Mouse (Mus musculus) intestine, postnatal 0 days (tissue): ENCODE data around the gene Sel1l3. TPM values are rescaled to one million over a fixed set of nuclear protein-coding genes. Genes with fewer than 3 reads are reported as not detected.
A peak's percentile ranks its signal among the peaks of the same experiment; 100 is the strongest.

ENCODE experiments used
- ATAC-seq: fragments of 200-750 bp; cut with Nextera tagmentation; 2 replicates; pipeline ENCODE4 v1.8.0; 2017; ENCODE audit warnings: mild to moderate bottlenecking, moderate TSS enrichment, moderate library complexity
- H3K27ac ChIP-seq: fragments of 300-500 bp; sonication (generic); 2 replicates; pipeline ENCODE4 v1.5.1; 2014; ENCODE audit warnings: mild to moderate bottlenecking, low read depth, low read length, moderate library complexity
- H3K27me3 ChIP-seq: fragments of 300-500 bp; sonication (generic); replicated peaks from 2 replicates; pipeline ENCODE4 v1.6.1; 2014; ENCODE audit warnings: low read length, mixed read lengths; ENCODE audit not compliant: control insufficient read depth, insufficient read depth
- H3K36me3 ChIP-seq: fragments of 300-500 bp; sonication (generic); 2 replicates; pipeline ENCODE4 v1.6.1; 2014; ENCODE audit warnings: mild to moderate bottlenecking, moderate library complexity; ENCODE audit not compliant: control insufficient read depth, insufficient read depth
- H3K4me1 ChIP-seq: fragments of 300-500 bp; sonication (generic); replicated peaks from 2 replicates; pipeline ENCODE4 v1.6.1; 2014; ENCODE audit warnings: antibody characterized with exemption, low read length, mixed read lengths; ENCODE audit not compliant: control insufficient read depth, insufficient read depth
- H3K4me2 ChIP-seq: fragments of 300-500 bp; sonication (generic); replicated peaks from 2 replicates; pipeline ENCODE4 v1.6.1; 2014; ENCODE audit warnings: low read depth, mild to moderate bottlenecking, moderate library complexity
- H3K4me3 ChIP-seq: fragments of 300-500 bp; sonication (generic); 2 replicates; pipeline ENCODE4 v1.5.1; 2014; ENCODE audit warnings: low read depth, low read length
- H3K9ac ChIP-seq: fragments of 300-500 bp; sonication (generic); 2 replicates; pipeline ENCODE4 v1.6.1; 2014; ENCODE audit warnings: mild to moderate bottlenecking, low read depth, low read length
- H3K9me3 ChIP-seq: fragments of 300-500 bp; sonication (generic); 2 replicates; pipeline ENCODE4 v1.6.1; 2016; ENCODE audit warnings: mixed run types; ENCODE audit not compliant: control insufficient read depth
- CTCF ChIP-seq: sonication (generic); IDR thresholded peaks from 2 replicates; pipeline ENCODE4 v1.5.1; 2016; ENCODE audit warnings: low read depth, mild to moderate bottlenecking, control low read depth, antibody characterized with exemption, moderate library complexity
- WGBS: fragments of 180-500 bp; shearing (Covaris S2); extraction: QIAGEN DNeasy Blood & Tissue Kit; methylation state at CpG from one replicate; pipeline ENCODE4 v1.1.7; 2014; 5-methylcytosine and 5-hydroxymethylcytosine counted together
- polyA plus RNA-seq: library from polyadenylated mRNA; unstranded; fragments of >200 nt; fragmentation: Nextera tagmentation; extraction: Ambion mirVana; gene quantifications from 2 replicates; pipeline ENCODE4 v1.2.1, GENCODE M21; 2015

Sel1l3 gene
- polyA plus RNA-seq, 1 experiment from 2014 or later: 16.2 TPM

GRCm38 (mm10) chr5:53196387-53197088 is 17.2 kb downstream of the Sel1l3 start:
- peak; percentile 99 for ATAC-seq
- H3K4me3 ChIP-seq: no peak overlapping the region

GRCm38 (mm10) chr5:53194841-53195240 is 18.9 kb downstream of the Sel1l3 start:
- no peaks in the 10 kb centered on the region for H3K9me3 ChIP-seq
- no peak for ATAC-seq
- 93% methylated on average over 3 of the region's 3 CpGs for WGBS
- no peak overlapping the region for H3K4me2 ChIP-seq
- no peak for TF ChIP-seq CTCF
- H3K27ac ChIP-seq: no peak overlapping the region
- H3K4me1 ChIP-seq: peaks cover 4% of the 10 kb centered on the region; the same call in 1 of the 2 replicates
- no peaks in the 10 kb centered on the region for H3K27me3 ChIP-seq
- H3K9ac ChIP-seq: no peak overlapping the region
- no peaks in the 10 kb centered on the region for H3K36me3 ChIP-seq
- no peak overlapping the region for H3K4me3 ChIP-seq

More at GRCm38 (mm10) chr5:53196387-53197088, 17.2 kb downstream of the Sel1l3 start:
- no peak overlapping the region for H3K9ac ChIP-seq
- peak overlapping the region; percentile 82 for H3K27ac ChIP-seq
- no peaks in the 10 kb centered on the region; the same call in 1 of the 2 replicates for H3K36me3 ChIP-seq
- H3K4me1 ChIP-seq: peaks cover 4% of the 10 kb centered on the region; the same call in 1 of the 2 replicates
- WGBS: 37% methylated on average over 10 of the region's 10 CpGs
- peak overlapping the region; percentile 31; the same call in 1 of the 2 replicates for H3K4me2 ChIP-seq
- no peaks in the 10 kb centered on the region for H3K27me3 ChIP-seq
- TF ChIP-seq CTCF: peak; percentile 73
- H3K9me3 ChIP-seq: no peaks in the 10 kb centered on the region

GRCm38 (mm10) chr5:53194421-53194820 is 19.3 kb downstream of the Sel1l3 start:
- no peak overlapping the region for H3K4me3 ChIP-seq

GRCm38 (mm10) chr5:53193092-53194030 is 20.4 kb downstream of the Sel1l3 start:
- no peak overlapping the region for H3K4me3 ChIP-seq
- 0 out of 2 replicates have a peak overlapping the region, but pooled peaks have one; percentile 13 for H3K4me2 ChIP-seq
- 58% methylated on average over 13 of the region's 13 CpGs for WGBS
- H3K4me1 ChIP-seq: peaks cover 8% of the 10 kb centered on the region; the same call in 1 of the 2 replicates
- H3K27ac ChIP-seq: peak overlapping the region; percentile 69
- no peaks in the 10 kb centered on the region for H3K36me3 ChIP-seq
- no peaks in the 10 kb centered on the region for H3K9me3 ChIP-seq
- no peak overlapping the region for H3K9ac ChIP-seq
- ATAC-seq: no peak
- no peaks in the 10 kb centered on the region for H3K27me3 ChIP-seq
- no peak for TF ChIP-seq CTCF

More at GRCm38 (mm10) chr5:53194421-53194820, 19.3 kb downstream of the Sel1l3 start:
- WGBS: 75% methylated on average over 2 of the region's 2 CpGs
- no peak overlapping the region for H3K9ac ChIP-seq
- H3K27ac ChIP-seq: no peak overlapping the region
- peaks cover 5% of the 10 kb centered on the region; the same call in 1 of the 2 replicates for H3K4me1 ChIP-seq
- no peaks in the 10 kb centered on the region for H3K9me3 ChIP-seq
- no peak for TF ChIP-seq CTCF
- no peaks in the 10 kb centered on the region for H3K27me3 ChIP-seq
- no peak for ATAC-seq
- no peaks in the 10 kb centered on the region for H3K36me3 ChIP-seq
- H3K4me2 ChIP-seq: no peak overlapping the region

GRCm38 (mm10) chr5:53188608-53189007 is 25.1 kb downstream of the Sel1l3 start:
- Histone ChIP-seq H3K9me3 (no peaks in the 10 kb centered on the region), H3K9ac (no peak overlapping the region), H3K4me2 (no peak overlapping the region), H3K36me3 (no peaks in the 10 kb centered on the region), H3K4me3 (no peak overlapping the region), H3K27ac (0 out of 2 replicates have a peak overlapping the region, but pooled peaks have one; percentile 30), H3K27me3 (no peaks in the 10 kb centered on the region), H3K4me1 (peaks cover 4% of the 10 kb centered on the region; the same call in 1 of the 2 replicates)
- 0 out of 2 replicates have a peak, but pooled peaks have one; percentile 4 for ATAC-seq
- TF ChIP-seq CTCF: no peak
- 30% methylated on average over 2 of the region's 2 CpGs for WGBS

GRCm38 (mm10) chr5:53187245-53187644 is 26.5 kb downstream of the Sel1l3 start:
- TF ChIP-seq CTCF: no peak
- Histone ChIP-seq H3K9ac (no peak overlapping the region), H3K9me3 (no peaks in the 10 kb centered on the region), H3K36me3 (no peaks in the 10 kb centered on the region), H3K27me3 (no peaks in the 10 kb centered on the region), H3K4me2 (no peak overlapping the region), H3K4me3 (no peak overlapping the region), H3K27ac (0 out of 2 replicates have a peak overlapping the region, but pooled peaks have one; percentile 29), H3K4me1 (peaks cover 4% of the 10 kb centered on the region; the same call in 1 of the 2 replicates)
- WGBS: 28% methylated on average over 10 of the region's 10 CpGs
- ATAC-seq: peak; percentile 73
